Mouse (Mus musculus): ENCODE data around the gene Kcnb1. TPM values are rescaled to one million over a fixed set of nuclear protein-coding genes. Genes with fewer than 3 reads are reported as not detected.

Kcnb1 gene
- polyA plus RNA-seq, 1 experiment, result 2.1 TPM

DNA sequence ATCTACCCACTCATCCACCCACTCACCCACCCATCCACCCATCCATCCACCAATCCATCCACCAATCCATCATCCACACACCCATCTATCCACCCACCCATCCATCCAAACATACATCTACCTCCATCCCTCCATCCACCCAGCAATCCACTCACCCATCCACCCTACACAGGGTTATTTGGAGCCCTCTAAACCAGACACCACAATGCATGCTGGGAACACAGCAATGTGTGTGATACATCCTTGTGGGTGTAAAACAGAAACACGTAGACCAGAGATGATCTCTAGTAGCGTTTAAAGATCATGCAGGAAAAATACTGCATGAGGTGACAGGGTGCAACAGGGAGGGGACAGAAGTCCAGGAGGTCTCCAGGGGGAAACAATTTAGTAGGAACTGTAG is 4.5 kb downstream of the Kcnb1 start:
- peaks cover 13% of the 10 kb centered on the region; the same call in 1 of the 2 replicates for H3K4me1 ChIP-seq (replicated peaks; ENCODE audit: control insufficient read depth, insufficient read depth, low read length)
- TF ChIP-seq CTCF (IDR thresholded peaks at IDR 0.05; ENCODE audit: borderline replicate concordance, control insufficient read depth, extremely low read depth, insufficient read depth, low read length, poor library complexity), result no peak
- TF ChIP-seq POLR2A (IDR thresholded peaks at IDR 0.05; ENCODE audit: control insufficient read depth, extremely low read depth, insufficient read depth, low read length, poor library complexity), result no peak
- H3K4me3 ChIP-seq (ENCODE audit: control insufficient read depth, insufficient read depth, low read length), result no peak overlapping the region
- H3K36me3 ChIP-seq (ENCODE audit: control insufficient read depth, insufficient read depth, low read length), result no peaks in the 10 kb centered on the region
- 89% methylated on average over 2 of the region's 2 CpGs for WGBS
- no peak for DNase-seq
- H3K27ac ChIP-seq (ENCODE audit: control insufficient read depth, insufficient read depth, low read length), result no peak overlapping the region
- peaks cover 13% of the 10 kb centered on the region for H3K27me3 ChIP-seq (ENCODE audit: control insufficient read depth, insufficient read depth, low read length)

DNA sequence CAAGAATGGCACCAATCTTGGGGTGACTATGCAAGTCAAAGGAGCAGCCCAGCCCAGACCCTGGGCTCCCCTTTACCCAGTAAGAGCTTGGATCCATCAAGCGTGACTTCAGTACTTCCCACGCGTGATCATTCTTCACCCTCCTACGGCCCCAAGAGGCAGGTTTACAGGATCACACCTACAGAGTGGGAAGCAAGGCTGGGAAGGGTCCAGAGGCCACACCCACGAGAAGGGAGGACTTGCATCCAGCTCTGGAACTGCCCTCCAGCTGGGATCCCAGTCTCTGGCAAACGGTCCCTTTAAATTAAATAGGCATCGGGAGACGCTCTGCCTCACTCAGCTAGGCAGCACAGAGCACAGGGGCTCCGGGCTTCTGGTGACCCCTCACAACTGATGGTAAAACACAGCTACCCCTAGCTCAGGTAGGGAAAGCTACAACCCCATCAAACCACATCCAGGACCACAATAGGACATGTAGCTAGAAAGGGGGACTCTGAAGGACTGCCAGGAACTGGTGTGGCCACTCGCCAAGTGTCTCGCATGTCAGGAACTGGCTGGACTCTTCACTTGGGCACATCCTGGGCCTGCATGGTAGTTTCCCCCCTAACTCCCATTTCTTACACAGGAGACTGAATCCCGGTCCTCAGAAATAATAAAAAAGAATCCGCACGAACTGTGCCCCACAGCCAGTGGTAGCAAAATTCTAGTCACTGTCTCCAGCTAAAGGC is 8.1 kb downstream of the Kcnb1 start:
- Histone ChIP-seq H3K36me3 (ENCODE audit: control insufficient read depth, insufficient read depth, low read length) (no peaks in the 10 kb centered on the region), H3K4me1 (replicated peaks; ENCODE audit: control insufficient read depth, insufficient read depth, low read length) (no peaks in the 10 kb centered on the region), H3K27me3 (ENCODE audit: control insufficient read depth, insufficient read depth, low read length) (no peaks in the 10 kb centered on the region), H3K27ac (ENCODE audit: control insufficient read depth, insufficient read depth, low read length) (no peak overlapping the region), H3K4me3 (ENCODE audit: control insufficient read depth, insufficient read depth, low read length) (no peak overlapping the region)
- DNase-seq, result no peak
- 91% methylated on average over 14 of the region's 14 CpGs for WGBS
- TF ChIP-seq POLR2A (IDR thresholded peaks at IDR 0.05; ENCODE audit: control insufficient read depth, extremely low read depth, insufficient read depth, low read length, poor library complexity), result no peak
- no peak for TF ChIP-seq CTCF (IDR thresholded peaks at IDR 0.05; ENCODE audit: borderline replicate concordance, control insufficient read depth, extremely low read depth, insufficient read depth, low read length, poor library complexity)

DNA sequence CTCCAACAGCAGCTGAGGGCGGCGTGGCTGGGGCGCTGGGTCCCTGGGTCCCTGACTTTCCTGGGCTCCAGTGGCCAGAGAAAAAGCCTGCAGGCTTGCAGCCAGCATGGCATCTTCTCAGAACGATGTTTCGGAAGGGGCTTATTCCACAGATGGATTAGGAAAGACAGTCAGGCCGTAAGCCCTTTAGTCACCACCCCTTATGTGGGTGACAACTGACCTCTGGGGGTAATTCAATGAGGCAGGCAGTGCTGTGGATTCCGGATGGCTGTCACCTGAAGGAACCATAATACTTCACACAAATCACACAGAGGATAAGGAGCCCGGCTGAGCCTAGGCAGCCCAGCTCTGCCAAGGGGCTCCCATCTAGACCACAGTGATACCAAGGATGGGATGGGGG is 8.9 kb downstream of the Kcnb1 start:
- H3K27ac ChIP-seq (ENCODE audit: control insufficient read depth, insufficient read depth, low read length), result no peak overlapping the region
- no peak overlapping the region for H3K4me3 ChIP-seq (ENCODE audit: control insufficient read depth, insufficient read depth, low read length)
- DNase-seq, result no peak
- 89% methylated on average over 8 of the region's 8 CpGs for WGBS
- H3K4me1 ChIP-seq (replicated peaks; ENCODE audit: control insufficient read depth, insufficient read depth, low read length), result no peaks in the 10 kb centered on the region
- no peaks in the 10 kb centered on the region for H3K36me3 ChIP-seq (ENCODE audit: control insufficient read depth, insufficient read depth, low read length)
- no peaks in the 10 kb centered on the region for H3K27me3 ChIP-seq (ENCODE audit: control insufficient read depth, insufficient read depth, low read length)
- TF ChIP-seq POLR2A (IDR thresholded peaks at IDR 0.05; ENCODE audit: control insufficient read depth, extremely low read depth, insufficient read depth, low read length, poor library complexity), result no peak
- no peak for TF ChIP-seq CTCF (IDR thresholded peaks at IDR 0.05; ENCODE audit: borderline replicate concordance, control insufficient read depth, extremely low read depth, insufficient read depth, low read length, poor library complexity)

DNA sequence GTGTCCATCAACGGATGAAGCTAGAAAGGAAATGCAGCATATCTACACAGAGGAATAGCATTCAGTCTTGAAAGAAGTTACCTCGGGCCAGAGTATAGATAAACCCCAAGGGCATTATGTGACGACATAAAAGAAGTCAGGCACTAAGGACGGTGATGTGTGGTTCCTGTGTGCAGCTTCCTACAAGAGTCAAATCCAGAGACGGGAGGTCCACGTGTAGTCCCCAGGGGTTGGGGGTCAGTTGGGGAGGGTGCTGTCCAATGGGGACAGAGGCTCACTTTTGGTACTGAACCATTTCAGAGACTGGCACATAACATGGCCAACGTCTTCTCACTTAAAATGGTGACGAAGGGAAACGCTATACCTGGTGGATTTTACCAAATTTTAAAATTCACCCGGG is 10.7 kb downstream of the Kcnb1 start:
- no peak for DNase-seq
- H3K27me3 ChIP-seq (ENCODE audit: control insufficient read depth, insufficient read depth, low read length), result no peaks in the 10 kb centered on the region
- 86% methylated on average over 10 of the region's 10 CpGs for WGBS
- H3K27ac ChIP-seq (ENCODE audit: control insufficient read depth, insufficient read depth, low read length), result no peak overlapping the region
- H3K4me3 ChIP-seq (ENCODE audit: control insufficient read depth, insufficient read depth, low read length), result no peak overlapping the region
- no peaks in the 10 kb centered on the region for H3K36me3 ChIP-seq (ENCODE audit: control insufficient read depth, insufficient read depth, low read length)
- TF ChIP-seq POLR2A (IDR thresholded peaks at IDR 0.05; ENCODE audit: control insufficient read depth, extremely low read depth, insufficient read depth, low read length, poor library complexity) (no peak), CTCF (IDR thresholded peaks at IDR 0.05; ENCODE audit: borderline replicate concordance, control insufficient read depth, extremely low read depth, insufficient read depth, low read length, poor library complexity) (no peak)
- no peaks in the 10 kb centered on the region for H3K4me1 ChIP-seq (replicated peaks; ENCODE audit: control insufficient read depth, insufficient read depth, low read length)

DNA sequence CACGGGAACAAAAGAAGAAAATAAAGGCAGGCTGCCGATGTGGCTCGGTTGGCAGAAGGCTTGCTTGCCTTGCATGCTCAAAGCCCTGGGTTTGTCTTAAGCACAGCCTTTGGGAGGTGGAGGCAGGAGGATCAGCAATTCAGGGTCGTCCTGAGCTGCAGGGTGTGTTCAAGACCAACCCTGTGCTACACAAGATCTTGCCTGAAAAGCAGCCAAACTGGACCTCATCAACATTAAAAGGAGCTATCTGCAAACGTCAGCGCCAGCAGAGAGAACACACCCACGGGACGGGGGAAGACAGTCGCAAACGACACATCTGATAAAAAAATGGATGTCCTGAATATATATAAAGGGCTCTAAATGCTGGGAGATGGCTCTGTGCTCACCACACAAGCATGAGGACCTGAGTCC is 12.7 kb downstream of the Kcnb1 start:
- no peak for DNase-seq
- no peak overlapping the region for H3K27ac ChIP-seq (ENCODE audit: control insufficient read depth, insufficient read depth, low read length)
- no peaks in the 10 kb centered on the region for H3K4me1 ChIP-seq (replicated peaks; ENCODE audit: control insufficient read depth, insufficient read depth, low read length)
- no peak overlapping the region for H3K4me3 ChIP-seq (ENCODE audit: control insufficient read depth, insufficient read depth, low read length)
- no peaks in the 10 kb centered on the region for H3K27me3 ChIP-seq (ENCODE audit: control insufficient read depth, insufficient read depth, low read length)
- 74% methylated on average over 10 of the region's 10 CpGs for WGBS
- TF ChIP-seq CTCF (IDR thresholded peaks at IDR 0.05; ENCODE audit: borderline replicate concordance, control insufficient read depth, extremely low read depth, insufficient read depth, low read length, poor library complexity), result no peak
- H3K36me3 ChIP-seq (ENCODE audit: control insufficient read depth, insufficient read depth, low read length), result no peaks in the 10 kb centered on the region

DNA sequence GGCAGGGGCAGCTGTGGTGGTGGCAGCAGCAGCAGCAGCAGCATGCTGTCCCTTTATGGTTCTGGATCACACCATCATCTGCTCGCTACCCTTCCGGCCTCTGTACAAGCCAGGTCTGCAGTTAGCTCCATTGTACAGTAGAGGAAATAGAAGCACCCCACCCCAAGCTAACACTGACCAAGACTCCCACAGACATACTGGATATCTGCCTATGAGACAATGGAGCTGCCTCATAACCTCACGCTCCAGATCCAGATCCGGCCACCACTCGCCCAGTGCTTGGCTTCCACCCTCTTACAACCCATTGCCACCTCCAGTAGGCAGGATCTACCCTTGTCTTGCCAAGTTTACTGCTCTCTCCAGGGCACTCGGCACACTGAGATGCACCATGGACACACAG is 14.7 kb downstream of the Kcnb1 start:
- Histone ChIP-seq H3K36me3 (ENCODE audit: control insufficient read depth, insufficient read depth, low read length) (no peaks in the 10 kb centered on the region), H3K27me3 (ENCODE audit: control insufficient read depth, insufficient read depth, low read length) (no peaks in the 10 kb centered on the region), H3K4me1 (replicated peaks; ENCODE audit: control insufficient read depth, insufficient read depth, low read length) (no peaks in the 10 kb centered on the region), H3K4me3 (ENCODE audit: control insufficient read depth, insufficient read depth, low read length) (no peak overlapping the region), H3K27ac (ENCODE audit: control insufficient read depth, insufficient read depth, low read length) (no peak overlapping the region)
- no peak for DNase-seq
- 97% methylated on average over 6 of the region's 6 CpGs for WGBS
- TF ChIP-seq POLR2A (IDR thresholded peaks at IDR 0.05; ENCODE audit: control insufficient read depth, extremely low read depth, insufficient read depth, low read length, poor library complexity), result no peak
- no peak for TF ChIP-seq CTCF (IDR thresholded peaks at IDR 0.05; ENCODE audit: borderline replicate concordance, control insufficient read depth, extremely low read depth, insufficient read depth, low read length, poor library complexity)
